Mouse (Mus musculus) liver, embryonic 13.5 days (tissue): ENCODE measurements around the gene Anpep. TPM values are rescaled to one million over a fixed set of nuclear protein-coding genes. Genes with fewer than 3 reads are reported as not detected.

Source experiments
- ATAC-seq: fragments of 200-750 bp; cut with Nextera tagmentation; 2 replicates; pipeline ENCODE4 v1.8.0; 2017; ENCODE audit warnings: low read depth, mild to moderate bottlenecking, moderate number of reproducible peaks, moderate library complexity
- DNase-seq: peaks from one replicate; pipeline ENCODE4 v3.0.0; 2022
- H3K27ac ChIP-seq: fragments of 300-500 bp; sonication (generic); 2 replicates; pipeline ENCODE4 v1.5.1; 2015; ENCODE audit warnings: moderate library complexity, mild to moderate bottlenecking, inconsistent platforms
- H3K27me3 ChIP-seq: fragments of 300-500 bp; sonication (generic); 2 replicates; pipeline ENCODE4 v1.6.1; 2015; ENCODE audit warnings: mild to moderate bottlenecking, inconsistent platforms
- H3K36me3 ChIP-seq: fragments of 300-500 bp; sonication (generic); 2 replicates; pipeline ENCODE4 v1.6.1; 2015; ENCODE audit warnings: mild to moderate bottlenecking, inconsistent platforms
- H3K4me1 ChIP-seq: fragments of 300-500 bp; sonication (generic); replicated peaks from 2 replicates; pipeline ENCODE4 v1.6.1; 2015; ENCODE audit warnings: inconsistent platforms
- H3K4me2 ChIP-seq: fragments of 300-500 bp; sonication (generic); 2 replicates; pipeline ENCODE4 v1.6.1; 2015; ENCODE audit warnings: inconsistent platforms, mild to moderate bottlenecking, moderate library complexity
- H3K4me3 ChIP-seq: fragments of 300-500 bp; sonication (generic); replicated peaks from 2 replicates; pipeline ENCODE4 v1.5.1; 2015; ENCODE audit warnings: mild to moderate bottlenecking, inconsistent platforms
- H3K9ac ChIP-seq: fragments of 300-500 bp; sonication (generic); 2 replicates; pipeline ENCODE4 v1.6.1; 2015; ENCODE audit warnings: mild to moderate bottlenecking, inconsistent platforms
- H3K9me3 ChIP-seq: fragments of 300-500 bp; sonication (generic); replicated peaks from 2 replicates; pipeline ENCODE4 v1.6.1; 2016; ENCODE audit warnings: inconsistent platforms
- WGBS: fragments of 180-500 bp; shearing (Covaris S2); methylation state at CpG from one replicate; pipeline ENCODE4 v1.1.7; 2015; ENCODE audit not compliant: insufficient replicate concordance; 5-methylcytosine and 5-hydroxymethylcytosine counted together
- polyA plus RNA-seq: library from polyadenylated mRNA; unstranded; fragments of >200 nt; fragmentation: Nextera tagmentation; extraction: Ambion mirVana; gene quantifications from 2 replicates; pipeline ENCODE4 v1.2.1, GENCODE M21; 2015

Gene Anpep
- polyA plus RNA-seq, 1 experiment from 2014 or later, result 10.9 TPM

DNA sequence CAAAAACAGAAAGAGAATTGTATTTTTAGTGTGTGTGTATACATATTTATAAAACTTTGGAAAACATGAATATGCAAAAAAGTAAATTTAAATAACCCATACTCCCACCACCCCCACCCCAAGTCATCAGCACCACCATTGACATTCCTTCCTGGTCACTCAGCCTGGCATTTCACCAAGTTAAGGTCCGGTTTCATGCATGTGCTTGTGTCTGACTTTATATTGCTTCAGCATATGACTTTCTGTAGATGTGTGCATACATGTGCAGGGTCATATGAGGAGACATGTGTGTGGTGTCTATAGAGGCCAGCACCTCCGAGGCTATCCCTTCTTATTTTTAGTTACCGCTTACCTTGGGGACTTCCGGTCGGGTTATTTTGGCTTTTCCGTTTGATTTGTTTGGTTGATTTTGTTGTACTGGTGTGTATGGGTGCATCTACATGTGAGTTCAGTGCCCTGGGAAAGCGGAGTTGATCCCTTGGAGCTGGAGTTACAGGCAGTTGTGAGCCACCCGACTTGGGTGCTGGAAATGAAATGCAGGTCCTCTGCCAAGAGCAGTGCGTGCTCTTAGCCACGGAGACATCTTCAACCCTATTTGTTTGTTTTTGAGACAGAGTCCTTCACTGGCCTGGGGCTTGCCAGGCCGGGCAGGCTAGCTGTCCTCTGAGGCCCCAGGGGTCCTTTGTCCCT is 78.9 kb downstream of the Anpep start:
- Histone ChIP-seq H3K4me2 (no peak overlapping the region), H3K27me3 (peaks cover 2% of the 10 kb centered on the region; the same call in 1 of the 2 replicates), H3K9me3 (no peaks in the 10 kb centered on the region), H3K27ac (no peak overlapping the region), H3K4me3 (no peak overlapping the region), H3K4me1 (0 out of 2 replicates have a peak, but pooled peaks cover 13% of the 10 kb centered on the region), H3K9ac (no peak overlapping the region), H3K36me3 (no peaks in the 10 kb centered on the region)
- WGBS, result 72% methylated on average over 11 of the region's 11 CpGs
- no peak for DNase-seq
- no peak for ATAC-seq

DNA sequence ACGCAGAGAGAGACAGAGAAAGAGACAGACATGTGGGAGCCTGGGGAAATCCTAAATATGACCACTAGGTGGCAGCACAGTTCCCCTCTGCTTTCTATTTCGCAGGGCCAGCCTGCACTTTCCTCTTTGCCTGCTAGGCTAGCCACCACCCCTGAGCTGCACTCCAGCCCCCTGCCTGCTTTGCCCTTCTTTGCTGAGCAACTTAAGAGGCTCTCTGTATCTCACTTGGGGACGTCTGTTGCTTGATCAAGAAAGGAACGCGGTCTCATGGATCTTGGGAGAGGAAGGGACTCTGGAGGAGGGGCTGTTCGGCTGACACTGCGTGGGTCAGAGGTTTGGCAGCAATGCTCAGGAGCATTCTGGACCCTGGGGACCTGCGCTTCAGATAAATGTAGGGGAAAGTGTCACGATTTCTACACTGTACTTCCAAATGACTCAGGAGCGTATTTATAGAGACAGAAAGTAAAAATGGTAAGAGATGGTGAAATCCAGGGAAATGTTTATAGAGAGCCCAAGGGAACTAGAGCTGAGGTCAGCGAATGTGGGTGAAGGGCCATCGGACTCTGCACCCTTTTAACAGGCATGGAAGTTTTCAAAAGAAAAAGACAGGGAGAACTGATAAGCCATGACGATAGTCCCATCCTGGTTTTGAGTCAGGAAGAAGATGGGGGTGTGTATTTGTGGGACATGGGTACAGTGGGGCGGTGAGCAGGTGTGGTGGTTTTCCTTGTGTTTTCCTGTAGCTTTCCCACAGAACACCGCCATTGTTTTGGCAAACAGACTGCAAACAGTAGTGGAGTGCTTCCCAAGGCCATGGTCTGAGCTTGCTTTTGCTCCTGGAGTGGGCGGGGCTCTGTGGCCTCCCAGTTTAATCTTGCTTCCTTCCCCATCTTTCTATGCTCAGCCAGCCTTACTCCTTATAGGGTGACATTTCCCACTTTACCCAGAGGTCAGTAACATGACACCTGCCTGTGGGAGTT is 79.9 kb downstream of the Anpep start:
- Histone ChIP-seq H3K36me3 (no peaks in the 10 kb centered on the region), H3K27me3 (no peaks in the 10 kb centered on the region), H3K27ac (peak overlapping the region; percentile 69), H3K4me1 (0 out of 2 replicates have a peak, but pooled peaks cover 13% of the 10 kb centered on the region), H3K4me2 (peak overlapping the region; percentile 57), H3K4me3 (peak overlapping the region; percentile 36), H3K9ac (no peak overlapping the region), H3K9me3 (no peaks in the 10 kb centered on the region)
- 20% methylated on average over 16 of the region's 16 CpGs for WGBS
- peak; percentile 70 for ATAC-seq
- peak; percentile 44 for DNase-seq

Other genes starting within 250 kb of the Anpep start
- gene Rhcg, start 243.4 kb downstream of the Anpep start, polyA plus RNA-seq, result 0.09 TPM in 1 of 2 replicates, not detected in the other
- gene Ticrr, start 200.9 kb downstream of the Anpep start, polyA plus RNA-seq, result 5.3 and 7.1 TPM in 2 replicates
- gene Kif7, start 145.3 kb downstream of the Anpep start, polyA plus RNA-seq, result 0.35 and 0.41 TPM in 2 replicates
- gene Plin1, start 128.2 kb downstream of the Anpep start, polyA plus RNA-seq, result not detected in 2 replicates
- 1.6 and 1.9 TPM in 2 replicates for gene Pex11a, start 117.9 kb downstream of the Anpep start, polyA plus RNA-seq
- 0.08 and 0.12 TPM in 2 replicates for gene Wdr93, start 117.9 kb downstream of the Anpep start, polyA plus RNA-seq
- gene Mesp1, start 67.3 kb downstream of the Anpep start, polyA plus RNA-seq, result not detected in 2 replicates
- 0.08 and 0.09 TPM in 2 replicates for gene Mesp2, start 50.3 kb downstream of the Anpep start, polyA plus RNA-seq
- gene Ap3s2, start 59.6 kb upstream of the Anpep start, polyA plus RNA-seq, result 11.3 and 17.1 TPM in 2 replicates
- 4.1 and 4.7 TPM in 2 replicates for gene Arpin, start 74.3 kb upstream of the Anpep start, polyA plus RNA-seq
- 3.9 and 5.2 TPM in 2 replicates for gene Zfp710, start 163.8 kb upstream of the Anpep start, polyA plus RNA-seq